Mouse (Mus musculus) thymus, adult 2 months (tissue): Measurements from ENCODE around the gene Mfn1.

Experiments used
- CTCF ChIP-seq: fragments of 200-500 bp; IDR thresholded peaks from 2 replicates; pipeline ENCODE4 v1.5.1; 2012; ENCODE audit warnings: mild to moderate bottlenecking, control low read depth, low read length, moderate library complexity, borderline replicate concordance; ENCODE audit not compliant: control insufficient read depth, poor library complexity, insufficient read depth; ENCODE audit errors: extremely low read depth
- POLR2A ChIP-seq: fragments of 200-500 bp; IDR thresholded peaks from 2 replicates; pipeline ENCODE4 v1.6.1; 2012; ENCODE audit warnings: mild to moderate bottlenecking, low read length, control low read depth, moderate library complexity; ENCODE audit not compliant: control insufficient read depth, poor library complexity, insufficient read depth; ENCODE audit errors: extremely low read depth

DNA sequence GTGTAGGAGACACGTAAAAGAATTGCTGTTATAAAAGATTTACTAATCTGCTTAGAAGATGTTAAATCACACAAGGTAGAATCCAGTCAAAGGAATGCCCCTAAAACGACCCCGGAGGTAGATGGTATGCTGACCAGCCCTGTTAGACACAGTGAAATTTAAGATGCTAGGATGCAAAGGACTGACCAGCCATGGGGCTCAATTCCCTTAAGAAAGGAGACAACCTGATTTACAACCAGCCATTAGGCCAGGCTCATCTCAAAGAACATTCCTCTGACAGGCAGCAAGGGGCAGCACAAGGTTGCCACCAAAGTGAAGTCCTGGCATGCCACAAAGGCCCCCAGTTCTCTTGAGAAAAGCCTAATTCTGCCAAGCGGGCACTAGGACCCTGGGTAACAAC is 65.8 kb downstream of the Mfn1 start:
- TF ChIP-seq CTCF (no peak), POLR2A (no peak)
